19 mouse cellular contexts compared by ENCODE assay signal in the genomic region with DNA sequence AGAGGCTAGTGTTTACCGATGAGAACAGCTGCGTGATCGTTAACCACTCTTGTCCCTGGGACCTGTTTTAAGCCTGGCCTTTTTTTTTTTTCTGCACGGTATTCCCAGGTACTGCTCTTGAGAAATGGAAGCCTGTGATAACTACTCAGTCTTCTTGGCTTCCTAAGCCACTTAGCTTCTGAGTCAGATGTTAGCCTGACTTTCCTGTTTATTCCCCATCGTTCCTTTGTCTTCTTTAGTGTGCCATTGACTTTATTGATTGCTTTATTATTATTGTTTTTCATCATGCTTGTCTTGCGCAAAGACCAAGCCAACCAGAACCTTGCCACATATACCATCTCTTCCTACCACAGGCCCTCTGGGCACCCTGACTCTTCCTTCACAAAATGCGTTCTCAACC. TPM values are rescaled to one million over a fixed set of nuclear protein-coding genes. Genes with fewer than 3 reads are reported as not detected.
"Had no signal": no experiment of that assay in that cellular context is flagged by ENCODE, and none has a peak within 500 bp of the region (broad histone marks: within the 10 kb centered on the region; RNA-seq: fewer than 3 reads in every experiment).

No protein-coding gene starts in this region.

- H3K27me3 ChIP-seq: midbrain, embryonic 12.5 days; neural tube, embryonic 13.5 days; neural tube, embryonic 15.5 days; stomach, embryonic 15.5 days had no signal

- H3K4me1 ChIP-seq: midbrain, embryonic 12.5 days; stomach, embryonic 15.5 days had no signal

- H3K4me2 ChIP-seq: lung, embryonic 14.5 days; midbrain, embryonic 12.5 days; neural tube, embryonic 13.5 days; neural tube, embryonic 15.5 days; stomach, embryonic 15.5 days had no signal

- H3K9ac ChIP-seq: lung, embryonic 14.5 days; midbrain, embryonic 12.5 days; neural tube, embryonic 13.5 days; neural tube, embryonic 15.5 days; stomach, embryonic 15.5 days had no signal

- H3K9me3 ChIP-seq: midbrain, embryonic 10.5 days; midbrain, embryonic 12.5 days; neural tube, embryonic 13.5 days; neural tube, embryonic 15.5 days; stomach, embryonic 15.5 days had no signal

- H3K27ac ChIP-seq: midbrain, embryonic 10.5 days; midbrain, embryonic 12.5 days; neural tube, embryonic 13.5 days; neural tube, embryonic 15.5 days; stomach, embryonic 15.5 days; stomach, postnatal 0 days had no signal

- H3K4me3 ChIP-seq: midbrain, embryonic 10.5 days; midbrain, embryonic 12.5 days; myocyte; neural tube, embryonic 13.5 days; neural tube, embryonic 15.5 days; stomach, embryonic 15.5 days had no signal

- DNase-seq: lung, embryonic 14.5 days; lung, postnatal 10 days; lung, postnatal 4 days; midbrain, embryonic 14.5 days; retina, postnatal 1 day; right cerebral cortex, adult 18-20 months; thymus, adult 2 months; thymus, postnatal 25 days; thymus, postnatal 4 days had no signal

- ATAC-seq: midbrain, embryonic 16.5 days had no signal

RNA-seq across cellular contexts. Expression of a gene that starts 51.9 kb away (rescaled TPM):
- total RNA-seq: megakaryocyte, adult 5-6 weeks; megakaryocyte-erythroid progenitor cell, adult 5-6 weeks had no signal
- polyA plus RNA-seq: myocyte had no signal
